Mouse (Mus musculus) megakaryocyte, embryonic 14.5 days (primary cell): ENCODE measurements around the gene Sos2.

Experiments used
- FLI1 ChIP-seq: IDR thresholded peaks from 2 replicates; pipeline ENCODE4 v1.6.1; 2012; ENCODE audit warnings: low read length, inconsistent platforms, mixed read lengths
- GATA1 ChIP-seq: IDR thresholded peaks from 3 replicates; pipeline ENCODE4 v1.6.1; 2012; ENCODE audit warnings: mixed read lengths, low read length, inconsistent platforms, borderline replicate concordance

GRCm38 (mm10) chr12:69545456-69546178, 136.0 kb downstream of the Sos2 start:
- TF ChIP-seq GATA1: no peak
- TF ChIP-seq FLI1: no peak
